Mouse (Mus musculus) kidney, embryonic 16.5 days (tissue): Measurements from ENCODE around the gene Hnmt. TPM values are rescaled to one million over a fixed set of nuclear protein-coding genes. Genes with fewer than 3 reads are reported as not detected.

ENCODE experiments used
- polyA plus RNA-seq: library from polyadenylated mRNA; unstranded; fragments of >200 nt; fragmentation: Nextera tagmentation; extraction: Ambion mirVana; gene quantifications from 2 replicates; pipeline ENCODE4 v1.2.1, GENCODE M21; 2015

Hnmt gene
- polyA plus RNA-seq, 1 experiment from 2014 or later, result 1.4 TPM

Other genes starting within 250 kb of the Hnmt start
- not detected in 2 replicates for gene Tbpl2, start 47.2 kb upstream of the Hnmt start, polyA plus RNA-seq
- not detected in 2 replicates for gene Il1f8, start 103.8 kb upstream of the Hnmt start, polyA plus RNA-seq
- gene Il1f9, start 137.1 kb upstream of the Hnmt start, polyA plus RNA-seq, result not detected in 2 replicates
- 0.36 and 0.40 TPM in 2 replicates for gene Il1f6, start 166.0 kb upstream of the Hnmt start, polyA plus RNA-seq
- 0.15 TPM in 1 of 2 replicates, not detected in the other for gene Il1f5, start 227.6 kb upstream of the Hnmt start, polyA plus RNA-seq
- not detected in 2 replicates for gene Il1f10, start 241.8 kb upstream of the Hnmt start, polyA plus RNA-seq